Mouse (Mus musculus) heart, adult 8-10 months (tissue): ENCODE measurements around the gene Ing4. TPM values are rescaled to one million over a fixed set of nuclear protein-coding genes. Genes with fewer than 3 reads are reported as not detected.

Source experiments
- DNase-seq: peaks from one replicate; pipeline ENCODE4 v3.0.0; 2022; ENCODE audit warnings: low spot score
- total RNA-seq, 4 experiments: library from RNA; stranded (reverse); gene quantifications; 2 replicates each; pipeline ENCODE4 v1.2.4; 2022

The Ing4 gene
- total RNA-seq = 10 to 100 TPM; 24.7 to 27.7 (median 25.1) TPM

DNA sequence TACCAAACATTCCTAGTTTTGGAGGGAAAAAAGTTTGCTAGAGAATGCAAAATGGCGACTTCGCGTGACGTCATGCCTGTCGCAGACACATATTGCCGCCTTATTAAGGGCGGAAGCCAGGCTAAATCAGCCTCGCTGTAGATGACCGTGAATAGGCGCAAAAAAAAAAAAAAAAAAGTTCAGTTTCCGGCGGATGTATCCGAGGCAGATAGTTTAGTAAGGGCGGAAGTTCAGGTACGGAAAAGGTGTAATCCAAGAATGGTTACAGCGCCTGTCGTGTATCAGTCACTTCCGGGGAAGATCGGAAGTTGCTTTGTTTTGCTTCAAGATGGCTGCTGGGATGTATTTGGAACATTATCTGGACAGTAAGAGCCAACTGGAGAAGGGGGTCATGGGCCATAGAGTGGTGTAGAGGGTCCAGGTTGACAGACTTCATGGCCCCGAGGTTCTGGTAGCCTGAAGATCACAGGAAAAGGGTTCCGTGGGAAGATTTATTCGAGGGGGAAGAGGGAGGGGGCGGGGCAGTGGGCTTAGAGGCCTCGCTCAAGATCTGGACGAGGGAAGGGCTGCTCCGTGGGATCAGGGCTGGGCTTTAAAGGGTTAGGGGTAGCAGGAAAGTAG is at the start of gene Ing4:
Ing4 (plus strand) TSS at position 228 of the 621 bp plus-strand sequence.
- DNase-seq = peak; percentile 93

DNA sequence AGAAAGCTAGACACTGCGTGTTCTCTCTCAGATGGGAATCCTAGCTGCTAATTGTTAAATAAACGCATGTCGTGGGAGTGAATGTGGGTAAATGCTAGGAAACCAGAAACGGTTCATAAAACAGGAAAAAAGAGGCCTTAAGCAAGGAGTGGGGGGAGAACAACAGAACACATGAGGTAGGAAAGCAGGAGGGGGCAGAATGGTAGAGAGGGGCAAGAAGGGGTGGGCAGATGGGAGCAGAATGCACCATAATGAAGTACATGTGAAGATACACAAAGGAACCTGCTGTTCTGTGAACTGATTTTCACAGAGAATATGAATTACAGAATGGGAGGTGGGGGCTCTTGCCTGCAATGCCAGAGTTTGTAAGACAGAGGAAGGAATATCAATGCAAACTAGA is 47.3 kb upstream of the Ing4 start:
- DNase-seq = no peak

DNA sequence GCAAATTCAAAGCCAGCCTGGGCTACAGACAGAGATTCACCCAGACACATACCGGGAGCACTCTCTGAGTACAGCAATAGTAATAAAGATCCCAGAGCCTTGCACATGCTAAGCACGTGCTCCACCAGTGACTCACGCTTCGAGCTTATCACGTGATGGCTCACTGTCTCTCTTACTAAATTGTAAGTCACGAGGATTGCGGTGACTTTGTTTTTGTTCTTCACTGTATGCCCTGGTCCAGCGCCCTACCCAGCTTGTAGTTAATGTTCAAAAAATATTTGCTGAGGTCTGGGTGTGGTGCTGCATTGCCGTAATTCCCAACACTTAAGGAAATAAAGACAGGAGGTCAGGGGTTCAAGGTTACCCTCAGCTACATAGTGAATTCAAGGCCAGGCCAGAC is 46.2 kb upstream of the Ing4 start:
- DNase-seq = no peak

DNA sequence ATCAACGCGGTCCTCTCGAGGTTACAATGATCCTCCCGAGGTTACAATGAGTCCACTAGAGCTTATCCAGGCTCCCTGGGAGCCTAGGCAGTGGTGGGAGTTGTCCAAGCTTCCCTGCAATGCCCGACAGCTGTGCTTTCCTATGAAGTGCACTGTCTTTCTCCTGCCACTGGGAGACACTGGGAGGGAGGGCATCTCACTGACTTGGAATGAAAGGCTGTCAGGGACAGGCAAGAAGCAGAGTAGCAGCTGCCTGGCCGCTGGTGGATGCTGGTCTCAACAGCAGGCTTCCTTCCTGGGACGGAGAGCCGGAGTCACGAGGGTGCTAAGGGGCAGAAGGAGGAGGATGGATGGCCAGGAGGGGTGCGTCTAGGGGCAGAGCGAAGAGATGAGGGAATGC is 45.7 kb upstream of the Ing4 start:
- DNase-seq = no peak

DNA sequence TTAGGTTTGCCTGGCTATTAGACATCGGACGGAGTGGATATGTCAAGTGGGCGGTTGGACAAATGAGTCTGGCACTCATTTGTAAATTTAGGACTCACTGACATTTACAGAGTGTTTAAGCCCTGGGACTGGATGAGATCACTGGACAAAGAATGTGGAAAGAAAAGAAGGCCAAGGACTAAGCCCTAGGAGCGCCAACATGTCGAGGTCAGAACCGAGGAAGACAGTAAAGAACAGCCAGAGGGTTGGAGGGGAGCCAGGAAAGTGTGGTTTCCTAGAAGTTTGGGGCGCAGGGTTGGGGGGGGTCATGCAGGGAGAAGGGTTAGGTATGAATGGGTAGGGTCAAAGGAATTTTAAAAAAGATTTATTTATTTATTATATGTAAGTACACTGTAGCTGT is 44.3 kb upstream of the Ing4 start:
- DNase-seq = no peak

DNA sequence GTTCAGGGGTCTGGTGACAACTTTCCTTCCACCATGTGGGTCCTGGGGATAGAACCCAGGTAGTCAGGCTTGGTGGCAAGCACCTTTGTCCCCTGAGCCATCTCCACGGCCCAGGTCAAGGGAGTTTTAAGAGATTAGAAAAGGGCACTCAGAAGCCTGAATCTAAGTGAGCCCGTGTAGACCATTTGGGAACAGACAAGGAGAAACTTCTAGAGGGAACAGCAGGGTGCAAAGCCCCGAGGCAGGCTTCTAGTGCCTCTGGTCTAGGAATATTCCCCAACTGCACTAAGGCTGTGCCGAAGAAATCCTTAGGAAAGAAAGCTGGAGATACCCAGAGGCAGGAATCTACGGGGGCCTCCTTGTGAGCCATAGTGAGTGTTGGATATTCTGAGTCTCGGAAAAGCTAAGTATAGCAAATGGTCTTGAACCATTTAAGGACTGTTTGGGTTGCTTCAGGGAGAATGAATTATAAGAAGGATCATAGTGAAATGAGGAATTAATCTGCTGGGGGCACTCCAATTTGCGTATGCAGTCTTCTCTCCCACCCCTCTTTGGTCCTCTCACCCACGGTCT is 43.6 kb upstream of the Ing4 start:
- no peak for DNase-seq

DNA sequence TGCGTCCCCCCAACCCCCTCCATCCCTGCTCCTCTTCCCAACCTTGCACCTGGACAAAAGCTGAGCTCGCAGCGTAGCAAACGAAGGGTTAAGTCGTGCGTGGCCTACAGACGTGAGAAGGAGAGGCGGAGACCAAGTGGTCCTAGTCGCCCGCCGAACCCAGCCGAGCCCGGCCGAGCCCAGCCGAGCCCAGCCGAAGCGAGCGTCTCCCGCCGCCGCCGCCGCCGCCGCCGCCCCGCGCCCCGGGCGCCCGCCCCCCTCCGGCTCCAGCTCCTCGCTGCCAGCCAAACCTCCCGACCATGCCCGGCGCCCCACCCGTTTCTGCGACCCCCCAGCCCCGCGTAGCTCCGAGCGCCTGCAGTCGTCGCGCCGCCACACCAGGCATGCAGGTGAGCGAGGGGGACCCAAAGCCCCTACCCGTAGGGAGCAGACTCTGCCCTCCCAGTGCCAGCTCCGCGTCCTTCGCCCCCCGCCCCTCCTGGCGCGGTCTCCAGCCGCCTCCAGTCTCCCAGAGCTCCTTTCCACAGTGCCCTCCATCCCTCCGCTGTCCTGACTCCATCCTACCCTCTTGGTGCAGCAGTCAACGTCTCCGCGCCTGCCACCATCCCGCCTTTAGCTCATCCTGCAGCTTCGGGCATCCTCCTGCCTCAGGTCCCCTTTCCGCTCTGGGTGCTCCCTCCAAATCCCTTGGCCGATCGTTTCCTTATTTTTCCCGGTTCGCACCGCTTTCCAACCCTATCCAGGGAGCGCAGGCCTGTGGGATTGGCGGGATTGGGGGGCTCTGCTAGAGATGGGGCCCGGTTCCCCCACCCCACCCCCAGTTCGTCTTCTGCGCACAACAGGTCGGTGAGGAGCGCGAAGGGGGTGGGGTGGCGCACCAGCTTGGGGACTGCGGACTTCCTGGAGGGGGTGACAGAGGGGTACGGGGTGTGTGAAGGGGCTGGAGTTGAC is 42.7 kb upstream of the Ing4 start, which contains the start of gene Pianp:
Pianp (plus strand) TSS at position 144 of the 951 bp plus-strand sequence.
- peak; percentile 50 for DNase-seq

DNA sequence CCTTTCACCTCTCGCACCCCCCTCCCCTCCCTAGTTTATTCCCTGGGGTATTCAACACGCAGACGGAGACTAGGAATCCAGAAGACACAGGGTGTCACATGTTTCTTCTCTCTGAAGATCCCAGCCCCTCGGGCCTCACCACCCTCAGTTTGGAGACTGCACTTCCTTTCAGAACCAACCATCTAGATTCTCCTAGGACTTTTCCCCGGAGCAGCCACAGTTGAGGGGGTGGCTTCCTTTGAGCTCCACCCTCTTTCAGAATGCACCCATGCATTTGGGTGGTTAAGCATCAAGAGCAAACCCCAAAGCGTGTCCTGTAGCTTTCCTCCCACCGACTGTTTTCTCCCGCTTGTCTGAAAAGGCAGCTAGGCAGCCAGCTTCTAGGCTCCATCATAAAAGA is 41.5 kb upstream of the Ing4 start:
- DNase-seq = no peak

DNA sequence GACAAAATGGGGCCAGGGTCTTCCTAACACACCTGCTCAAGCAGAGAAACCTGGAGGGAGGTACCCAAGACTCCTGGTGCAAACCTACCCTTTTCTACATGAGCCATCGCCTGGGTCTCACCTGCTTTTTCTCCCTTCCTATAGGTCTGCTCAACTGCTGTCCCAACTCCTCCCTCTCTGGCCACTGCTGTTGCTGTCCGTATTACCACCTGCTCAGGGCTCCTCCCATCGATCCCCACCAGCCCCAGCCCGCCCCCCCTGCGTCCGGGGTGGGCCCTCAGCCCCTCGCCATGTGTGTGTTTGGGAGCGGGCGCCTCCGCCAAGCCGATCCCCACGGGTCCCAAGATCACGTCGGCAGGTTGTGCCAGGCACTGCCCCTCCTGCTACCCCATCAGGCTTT is 40.5 kb upstream of the Ing4 start:
- DNase-seq = no peak

DNA sequence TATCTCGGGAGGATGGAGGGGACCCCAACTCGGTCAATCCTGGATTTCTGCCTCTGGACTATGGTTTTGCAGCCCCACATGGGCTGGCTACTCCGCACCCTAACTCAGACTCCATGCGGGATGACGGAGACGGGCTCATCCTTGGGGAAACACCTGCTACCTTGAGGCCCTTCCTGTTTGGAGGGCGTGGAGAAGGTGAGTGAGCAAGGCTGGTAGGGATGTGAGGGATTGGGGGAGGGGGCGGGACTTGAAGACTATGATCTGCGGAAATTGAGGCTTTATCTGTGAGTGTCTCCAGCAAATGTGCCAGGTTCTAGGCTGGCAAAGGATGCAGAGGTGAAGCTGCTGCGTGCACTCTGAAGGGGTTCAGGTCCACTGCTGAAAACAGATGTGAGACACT is 40.0 kb upstream of the Ing4 start:
- DNase-seq = no peak

DNA sequence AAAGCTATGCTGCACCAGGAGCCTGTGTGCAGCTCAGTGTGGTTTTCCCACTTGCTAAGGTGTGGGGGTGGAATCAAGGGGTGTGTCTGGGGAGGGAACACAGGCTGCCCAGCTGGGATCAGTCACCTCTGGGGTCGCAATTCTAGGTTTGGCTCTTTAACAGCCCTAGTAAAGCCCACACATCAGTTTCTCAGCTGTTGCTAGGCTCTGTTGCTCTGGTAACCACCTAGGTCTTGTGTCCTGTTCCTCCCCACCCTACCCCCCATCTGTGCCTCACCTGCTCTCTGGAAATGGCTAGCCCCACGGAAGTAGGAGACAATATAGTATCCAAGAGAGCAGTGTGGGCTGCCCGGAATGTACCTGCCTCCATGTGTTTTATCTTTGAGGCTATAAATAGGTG is 35.9 kb upstream of the Ing4 start:
- no peak for DNase-seq

DNA sequence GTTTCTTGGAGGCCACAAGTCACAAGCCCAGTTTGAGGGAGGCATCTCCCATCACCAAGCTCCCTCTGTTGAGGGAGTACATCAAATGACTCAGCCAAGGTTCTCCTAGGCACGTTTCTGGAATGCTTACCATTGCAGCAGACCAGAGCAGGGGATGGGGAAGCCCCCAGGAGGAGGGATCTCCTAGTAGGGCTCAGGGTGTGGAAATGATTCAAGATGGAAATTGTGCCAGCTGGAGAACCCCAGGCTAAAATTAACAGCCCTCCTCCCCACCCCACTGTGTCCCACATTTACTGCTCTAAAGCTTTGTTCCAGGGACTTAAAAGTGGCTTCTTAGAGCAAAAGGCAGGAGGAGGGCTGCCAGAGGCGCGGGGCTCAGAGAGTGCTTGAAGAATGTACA is 34.5 kb upstream of the Ing4 start:
- no peak for DNase-seq

DNA sequence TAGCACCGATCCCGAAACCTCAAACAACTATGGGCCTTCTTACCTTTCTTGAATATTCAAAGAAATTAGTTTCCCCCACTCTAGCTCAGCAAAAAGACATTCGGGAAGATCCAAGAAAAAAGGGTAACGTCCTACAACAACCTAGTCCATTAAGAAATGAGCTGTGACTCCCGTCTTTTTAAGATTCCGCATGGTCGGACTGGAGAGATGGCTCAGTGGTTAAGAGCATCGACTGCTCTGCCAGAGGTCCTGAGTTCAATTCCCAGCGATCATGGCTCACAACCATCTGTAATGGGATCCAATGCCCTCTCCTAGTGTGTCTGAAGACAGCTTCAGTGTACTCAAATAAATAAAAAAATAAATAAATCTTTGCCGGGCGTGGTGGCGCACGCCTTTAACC is 31.5 kb upstream of the Ing4 start:
- no peak for DNase-seq

DNA sequence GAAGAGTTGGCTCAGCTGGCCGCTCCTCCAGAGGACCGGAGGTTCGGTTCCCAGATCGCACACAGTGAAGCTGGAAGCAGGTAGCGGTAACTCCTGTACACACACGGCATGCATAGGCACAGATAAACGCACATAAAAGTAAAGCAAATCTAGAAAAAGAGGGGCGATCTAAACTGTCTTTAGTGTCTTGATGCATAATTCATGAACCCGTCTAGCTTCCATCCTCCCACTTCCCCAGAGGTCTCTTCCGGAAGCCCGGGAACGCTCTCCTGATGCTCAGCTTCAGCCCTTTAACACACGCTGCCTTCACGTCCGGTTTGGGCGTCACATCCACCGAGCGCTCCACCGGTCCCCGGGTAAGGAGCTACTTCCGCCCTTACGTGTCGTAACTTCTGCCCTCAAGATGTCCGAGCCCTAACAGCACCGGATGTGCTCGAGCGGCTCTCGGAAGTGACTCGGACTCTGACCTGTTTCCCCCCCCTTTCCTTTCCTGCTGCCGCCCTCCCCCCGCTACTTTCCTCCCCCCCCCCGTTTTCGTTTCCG is 30.9 kb upstream of the Ing4 start:
- DNase-seq = peak; percentile 99

DNA sequence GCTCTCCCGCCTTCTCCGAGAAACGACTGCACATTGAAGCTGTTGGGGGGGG is 30.6 kb upstream of the Ing4 start, which contains the start of gene Zfp384:
Zfp384 (plus strand) TSS at position 17 of the 52 bp plus-strand sequence.
- DNase-seq = no peak

DNA sequence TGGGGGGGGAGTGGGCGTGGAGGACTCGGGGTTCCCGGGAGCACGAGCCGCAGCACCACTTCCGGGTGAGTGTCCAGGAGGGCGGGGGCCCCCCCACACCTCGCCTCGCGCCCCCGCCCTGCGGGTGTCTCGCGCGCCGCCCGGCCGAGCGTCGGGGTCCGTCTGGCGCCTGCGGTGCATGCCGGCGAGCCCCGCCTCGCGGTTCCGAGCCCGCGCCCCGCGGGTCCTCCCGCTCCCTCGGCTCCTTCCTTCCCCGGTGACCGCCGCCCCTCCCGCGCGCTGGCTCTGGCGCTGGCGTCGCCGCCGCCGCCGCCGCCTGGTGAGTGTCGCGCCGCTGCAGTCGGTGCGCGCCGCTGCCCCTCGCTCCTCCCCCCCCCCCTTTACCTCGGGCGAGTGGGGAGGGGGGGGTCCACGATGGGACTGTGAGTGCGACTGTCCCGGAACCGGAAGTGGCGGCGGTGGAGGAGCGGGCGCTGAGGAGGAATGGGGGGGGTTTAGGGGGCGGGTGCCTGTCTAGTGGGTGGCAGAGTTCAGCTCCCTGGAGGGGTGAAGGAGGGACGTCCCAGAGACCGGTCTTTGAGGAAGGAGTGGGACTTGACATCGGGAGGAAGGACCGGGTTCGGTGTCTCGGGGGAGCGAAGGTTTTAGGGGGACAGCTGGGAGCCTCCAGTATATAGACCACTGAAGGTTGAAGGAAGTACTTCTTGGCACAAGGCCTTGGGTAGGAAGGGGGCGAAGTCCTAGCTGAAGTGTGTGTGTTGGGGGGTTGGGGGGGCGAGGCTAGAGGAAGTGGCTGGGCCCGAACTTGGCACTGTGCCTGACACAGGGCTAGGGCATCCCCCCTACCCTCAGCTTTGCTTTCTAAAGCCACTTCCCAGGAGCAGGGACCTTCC is 30.1 kb upstream of the Ing4 start:
- DNase-seq = peak; percentile 75

DNA sequence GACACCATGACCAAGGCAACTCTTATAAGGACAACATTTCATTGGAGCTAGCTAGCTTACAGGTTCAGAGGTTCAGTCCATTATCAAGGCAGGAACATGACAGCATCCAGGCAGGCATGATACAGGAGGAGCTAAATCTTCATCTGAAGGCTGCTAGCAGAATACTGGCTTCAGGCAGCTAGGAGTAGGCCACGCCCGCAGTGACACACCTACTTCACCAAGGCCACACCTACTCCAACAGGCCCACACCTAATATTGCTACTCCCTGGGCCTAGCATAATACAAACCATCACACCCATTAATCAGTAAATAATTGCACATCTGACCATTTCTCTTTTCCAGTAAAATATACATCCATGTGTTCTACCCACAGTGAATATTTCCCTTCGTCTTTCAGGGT is 21.9 kb upstream of the Ing4 start:
- no peak for DNase-seq

DNA sequence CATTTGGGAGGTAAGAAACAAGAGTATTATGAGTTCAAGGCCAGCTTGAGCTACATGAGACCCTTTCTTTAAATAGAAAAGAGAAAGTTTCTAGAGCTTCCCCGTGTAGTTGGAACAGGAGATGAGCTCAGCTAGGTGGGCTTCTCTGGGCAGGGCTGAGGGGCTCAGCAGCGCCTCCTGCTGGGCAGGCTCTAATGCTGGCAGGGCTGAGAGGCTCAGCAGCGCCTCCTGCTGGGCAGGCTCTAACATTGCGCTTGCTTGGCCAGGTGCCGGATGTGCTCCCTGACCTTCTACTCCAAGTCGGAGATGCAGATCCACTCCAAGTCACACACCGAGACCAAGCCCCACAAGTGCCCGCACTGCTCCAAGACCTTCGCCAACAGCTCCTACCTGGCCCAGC is 9.0 kb upstream of the Ing4 start:
- peak; percentile 11 for DNase-seq

DNA sequence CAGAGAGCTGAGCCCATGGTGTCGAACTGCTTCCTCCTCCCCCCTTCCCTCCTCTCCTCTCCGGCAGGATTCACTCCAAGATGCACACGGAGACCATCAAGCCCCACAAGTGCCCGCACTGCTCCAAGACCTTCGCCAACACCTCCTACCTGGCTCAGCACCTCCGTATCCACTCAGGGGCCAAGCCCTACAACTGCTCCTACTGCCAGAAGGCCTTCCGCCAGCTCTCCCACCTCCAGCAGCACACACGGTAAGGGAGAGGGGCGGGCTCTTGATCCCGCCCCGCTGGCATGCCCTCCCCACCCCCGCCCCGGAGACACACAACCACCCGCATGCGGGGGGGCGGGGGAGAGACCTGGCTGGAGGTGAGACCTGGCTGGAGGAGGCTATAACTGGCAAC is 8.0 kb upstream of the Ing4 start:
- no peak for DNase-seq

DNA sequence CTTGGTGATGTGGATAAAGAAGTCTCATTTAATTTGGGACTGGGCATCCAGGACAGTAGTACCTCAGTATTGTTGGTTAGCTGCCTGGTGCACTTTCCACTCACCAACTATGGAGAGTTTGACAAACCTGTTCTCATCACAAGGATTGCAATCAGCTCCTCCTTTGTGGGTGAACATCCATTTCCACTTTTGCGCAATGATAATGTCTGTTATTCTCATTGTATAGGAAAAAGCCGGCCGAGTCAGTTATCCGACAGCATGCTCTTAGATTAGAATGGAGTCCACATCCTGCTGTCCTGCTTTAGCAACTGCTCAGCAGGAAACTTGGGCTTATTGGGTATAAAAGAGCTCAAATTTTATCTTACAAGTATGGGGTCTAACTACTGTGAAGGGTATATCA is 894 bp upstream of the Ing4 start:
- peak; percentile 7 for DNase-seq

DNA sequence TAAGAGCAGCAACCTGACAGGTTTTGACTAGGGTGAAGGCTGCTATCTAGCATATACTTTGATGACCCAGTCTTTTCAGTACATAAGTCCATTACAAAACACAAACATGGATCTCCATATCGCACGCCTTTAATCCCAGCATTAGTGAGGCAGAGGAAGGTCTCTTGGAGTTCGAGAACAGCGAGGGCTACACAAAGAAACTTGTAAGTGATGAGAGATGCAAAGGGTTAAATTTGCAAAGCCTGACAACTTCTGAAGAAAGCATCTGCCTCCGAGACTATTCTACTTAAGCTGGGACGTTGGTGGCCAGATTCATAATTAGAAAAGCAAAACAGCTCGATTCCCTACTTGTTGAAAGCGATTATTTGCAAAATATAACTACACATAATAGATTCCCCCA is 429 bp upstream of the Ing4 start:
- DNase-seq = no peak

DNA sequence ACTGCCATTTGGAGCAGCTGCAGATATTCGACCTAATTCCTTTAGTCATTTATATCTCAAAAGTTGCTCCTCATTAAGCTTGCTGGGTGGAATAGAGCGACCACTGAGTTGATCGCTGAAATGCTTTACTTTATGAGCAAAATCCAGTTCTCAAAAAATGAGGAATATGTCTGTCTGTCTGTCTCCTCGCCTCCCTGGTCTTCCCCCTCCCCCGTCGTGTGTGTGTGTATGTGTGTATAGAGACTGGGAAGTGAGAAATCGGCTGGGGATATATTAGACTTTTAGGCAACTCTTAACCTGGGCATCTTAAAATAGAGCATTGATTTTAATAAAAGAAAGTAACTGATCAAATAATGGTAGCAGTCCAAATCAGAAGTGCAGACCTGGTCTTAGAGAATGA is 661 bp downstream of the Ing4 start:
- DNase-seq = no peak
